Mouse (Mus musculus): ENCODE data around the gene Dock7.

Gene Dock7

GRCm38 (mm10) chr4:99121123-99121755 lies 524 bp upstream of the Dock7 start:
- no peak for DNase-seq

- no peak for DNase-seq
These were observed 1.7 kb downstream of the Dock7 start for GRCm38 (mm10) chr4:99119051-99119450.

DNA sequence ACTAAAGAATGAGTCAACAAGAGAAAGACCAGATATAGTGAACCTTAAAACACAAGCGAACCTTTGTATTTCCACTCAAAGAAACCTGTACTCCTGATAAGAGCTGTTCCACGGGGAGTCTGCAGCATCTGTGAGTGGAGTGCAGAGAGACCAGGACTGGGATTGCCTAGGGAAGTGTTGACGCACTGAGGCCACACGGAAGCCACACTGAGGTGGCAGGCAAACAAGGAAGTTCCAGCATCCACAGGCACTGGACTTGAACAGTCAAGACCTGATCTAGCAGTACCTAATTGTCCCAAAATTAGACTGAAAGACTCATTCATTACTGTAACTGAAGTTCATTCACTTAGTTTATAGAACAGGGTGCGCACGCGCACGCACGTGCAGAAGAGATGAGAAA lies 4.9 kb downstream of the Dock7 start:
- DNase-seq = no peak

DNA sequence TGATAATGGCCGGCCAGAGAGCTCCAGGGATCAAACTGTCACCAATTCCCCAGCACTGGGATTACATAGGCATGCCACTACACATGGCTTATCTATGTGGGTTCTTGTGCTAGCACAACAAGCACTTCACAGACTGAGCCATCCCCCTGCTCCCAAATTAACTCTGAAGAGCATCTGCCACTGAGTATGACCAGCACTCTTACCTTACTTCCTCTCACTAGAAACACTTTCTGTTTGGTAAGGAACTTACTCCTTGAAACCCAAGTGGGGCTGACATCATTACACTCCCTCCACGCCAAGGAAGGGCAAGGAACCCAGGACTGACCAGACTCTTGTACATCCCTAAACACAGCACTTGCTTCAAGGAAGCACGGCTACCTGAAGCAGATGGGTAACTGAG lies 9.0 kb downstream of the Dock7 start:
- no peak for DNase-seq

- DNase-seq = no peak
These were observed 11.9 kb downstream of the Dock7 start for GRCm38 (mm10) chr4:99108817-99109216.

- DNase-seq = no peak
These were observed 17.9 kb downstream of the Dock7 start for GRCm38 (mm10) chr4:99102846-99103245.

DNA sequence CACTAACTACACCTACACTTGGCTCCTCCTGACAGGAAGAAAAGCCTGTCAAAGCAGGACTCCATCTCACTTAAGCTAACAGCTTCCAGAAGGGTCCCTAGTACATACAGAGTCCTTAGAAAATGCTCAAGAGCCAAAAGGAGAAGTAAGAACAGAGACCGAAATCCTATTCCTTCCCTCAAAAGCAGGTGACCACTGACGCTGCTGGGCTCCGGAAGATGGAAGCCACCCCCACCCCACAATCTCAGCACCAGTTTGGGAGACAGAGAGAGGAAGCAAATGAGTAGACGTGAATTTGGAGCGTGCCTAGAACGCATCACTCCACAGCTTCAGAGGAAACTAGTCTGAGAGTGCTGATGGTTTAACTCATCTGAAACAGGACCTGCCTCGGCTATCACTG lies 20.0 kb downstream of the Dock7 start:
- no peak for DNase-seq

DNA sequence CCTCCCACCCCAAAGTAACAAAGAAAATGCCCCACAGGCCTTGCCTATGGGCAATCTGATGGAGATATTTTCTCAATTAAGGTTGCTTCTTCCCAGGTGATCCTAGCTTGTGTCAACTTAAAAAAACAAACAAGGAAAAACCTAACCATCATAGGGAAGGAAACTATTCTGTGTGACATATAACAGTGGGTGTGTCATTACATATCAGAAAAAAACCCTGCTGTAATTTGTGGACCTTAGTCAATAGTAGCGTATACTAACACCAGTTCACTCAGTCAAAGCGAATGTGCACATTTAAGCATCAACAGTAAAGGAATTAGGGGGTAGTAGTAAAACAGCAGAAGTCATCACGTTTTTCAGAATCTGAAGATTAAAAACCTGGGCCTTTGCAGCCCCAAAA lies 28.9 kb downstream of the Dock7 start:
- no peak for DNase-seq

GRCm38 (mm10) chr4:99091151-99091701 lies 29.5 kb downstream of the Dock7 start:
- DNase-seq = no peak

DNA sequence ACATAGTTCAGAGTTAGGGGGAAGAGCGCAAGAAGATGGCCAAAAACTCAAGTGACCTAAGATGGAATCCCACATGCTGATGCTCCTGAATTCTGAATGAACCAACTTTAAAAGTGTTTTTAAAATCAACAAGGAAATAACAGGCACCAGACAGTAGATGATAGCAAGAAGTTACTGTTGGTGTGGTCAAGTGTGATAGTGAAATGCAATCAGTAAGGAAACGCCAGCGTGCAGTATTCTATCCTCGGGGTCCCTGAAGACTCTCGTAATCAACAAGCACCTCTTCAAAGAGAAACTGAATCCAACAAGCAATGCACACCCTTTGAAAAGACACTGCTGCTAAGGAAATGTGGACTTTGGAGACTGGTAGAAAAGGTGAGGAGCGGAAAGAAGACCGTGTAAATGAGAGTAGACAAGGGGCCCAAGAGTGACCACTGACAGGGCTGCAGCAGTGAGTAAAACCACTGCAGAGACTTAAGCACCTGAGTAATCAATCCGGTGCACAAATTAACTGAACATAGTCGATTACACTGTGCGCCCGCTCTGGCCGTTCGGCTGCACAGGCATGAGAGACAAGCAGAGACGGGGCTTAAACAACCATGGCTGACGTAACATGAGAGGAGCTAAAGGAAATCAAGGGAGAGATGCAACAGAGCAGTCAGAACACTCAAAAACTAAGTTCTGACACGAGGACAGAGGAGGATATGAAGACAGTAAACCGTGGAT lies 32.8 kb downstream of the Dock7 start:
- no peak for DNase-seq

- DNase-seq = no peak
These were observed 36.9 kb downstream of the Dock7 start for GRCm38 (mm10) chr4:99083862-99084261.

GRCm38 (mm10) chr4:99081169-99081568 lies 39.5 kb downstream of the Dock7 start:
- DNase-seq = no peak

DNA sequence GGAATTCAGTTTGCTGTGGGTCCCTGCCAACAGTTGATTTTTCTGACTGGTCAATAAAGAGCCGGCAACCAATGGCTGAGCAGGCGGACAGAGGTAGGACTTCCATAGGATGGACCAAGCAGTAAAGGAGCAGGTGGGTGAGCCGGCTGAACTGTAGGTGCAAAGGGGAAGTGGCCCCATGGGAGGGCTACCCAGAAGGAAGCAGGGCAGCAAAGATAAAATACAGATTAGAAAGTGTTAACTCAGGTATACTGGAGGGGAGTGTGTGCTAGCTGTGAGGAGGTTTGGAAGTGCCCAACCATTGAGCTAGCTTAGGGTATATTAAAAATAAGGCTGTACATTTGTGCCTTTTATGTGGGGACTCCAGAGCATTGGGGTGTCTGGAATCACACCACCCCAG lies 42.7 kb downstream of the Dock7 start:
- DNase-seq = no peak

DNA sequence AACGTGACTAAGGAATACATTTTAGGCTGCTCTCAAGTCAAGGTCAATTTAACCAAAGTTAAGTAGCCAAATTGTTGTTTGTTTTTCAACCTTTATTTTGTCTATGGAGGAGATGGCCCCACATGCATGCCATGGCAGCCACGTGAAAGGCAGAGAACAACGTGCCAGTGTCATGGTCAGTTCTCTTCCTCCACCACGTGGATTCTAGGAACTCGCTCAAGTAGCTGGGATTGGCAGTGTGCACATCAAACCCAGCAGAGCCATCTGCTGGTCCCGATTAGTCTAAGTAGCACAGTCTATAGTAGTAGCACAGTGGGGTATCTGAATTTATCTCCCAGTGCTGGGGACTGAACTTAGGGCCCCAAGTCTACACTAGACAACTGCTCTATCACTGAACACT lies 51.9 kb downstream of the Dock7 start:
- no peak for DNase-seq

DNA sequence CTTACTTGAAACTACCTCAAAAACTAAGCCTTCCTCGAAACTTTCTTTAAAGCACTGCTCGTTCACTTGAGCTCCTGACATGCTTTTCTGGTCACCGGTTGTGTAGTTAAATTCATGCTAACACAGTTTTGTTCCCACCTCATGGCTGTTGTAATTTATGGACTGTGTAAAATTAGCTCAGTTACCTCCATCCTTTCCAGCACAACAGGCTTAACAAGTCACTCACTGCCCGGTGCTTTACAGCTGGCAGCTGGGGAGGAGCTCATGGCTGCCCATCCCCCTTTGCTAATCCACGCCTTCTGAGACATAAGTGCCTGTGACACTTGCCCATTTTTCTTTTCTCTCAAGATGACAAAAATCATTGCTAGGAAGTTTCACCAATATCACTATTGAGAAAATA lies 56.2 kb downstream of the Dock7 start:
- DNase-seq = no peak

GRCm38 (mm10) chr4:99048581-99048980 lies 72.1 kb downstream of the Dock7 start:
- DNase-seq = no peak

DNA sequence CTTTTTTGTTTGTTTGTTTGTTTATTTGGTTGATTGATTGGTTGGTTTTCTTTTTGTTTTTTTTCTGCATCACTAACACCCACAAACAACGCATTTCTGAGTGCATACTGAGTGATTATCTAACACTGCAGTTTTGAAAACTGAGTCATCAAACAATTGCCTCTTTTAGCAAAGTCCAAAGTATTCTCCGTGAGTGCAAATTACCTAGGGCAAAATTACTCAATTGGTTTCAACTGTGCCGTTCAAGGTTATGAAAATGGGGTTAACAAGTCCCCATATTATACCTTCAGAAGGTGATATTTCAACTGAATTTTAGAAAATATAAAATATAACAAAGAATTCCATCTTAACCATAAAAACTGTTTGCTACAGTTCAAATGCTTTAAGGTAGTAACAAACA lies 74.2 kb downstream of the Dock7 start:
- no peak for DNase-seq

- DNase-seq = no peak
These were observed 75.9 kb downstream of the Dock7 start for GRCm38 (mm10) chr4:99044854-99045253.

GRCm38 (mm10) chr4:99032921-99033320 lies 87.8 kb downstream of the Dock7 start:
- DNase-seq = peak; percentile 1 to 5

DNA sequence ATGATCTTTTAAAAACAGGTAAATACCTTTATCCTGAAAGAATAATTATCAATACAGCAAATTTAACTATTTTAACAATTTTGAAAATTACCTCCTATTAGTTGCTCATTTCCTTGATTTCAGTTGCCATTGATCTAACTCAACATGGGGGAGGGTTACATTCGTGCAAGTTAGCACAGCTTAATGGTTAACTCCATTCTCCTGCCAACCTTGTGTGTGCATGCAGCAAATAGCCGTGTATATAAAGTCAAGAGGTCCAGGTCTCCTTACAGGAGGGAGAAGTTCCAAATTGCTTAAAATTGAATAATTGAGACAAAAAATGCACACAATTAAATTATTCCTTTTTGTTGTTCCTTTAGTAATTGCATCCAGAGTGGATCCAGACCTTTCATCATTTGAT lies 90.0 kb downstream of the Dock7 start, which contains the start of gene Angptl3:
TSS of gene Angptl3 (plus strand) at position 269 of the 400 bp plus-strand sequence.
- DNase-seq = no peak

- DNase-seq = no peak
These were observed 92.3 kb downstream of the Dock7 start for GRCm38 (mm10) chr4:99028377-99028776.

- no peak for DNase-seq
These were observed 98.5 kb downstream of the Dock7 start for GRCm38 (mm10) chr4:99022221-99022620.

GRCm38 (mm10) chr4:99011039-99011438 lies 109.7 kb downstream of the Dock7 start:
- no peak for DNase-seq

- no peak for DNase-seq
These were observed 114.4 kb downstream of the Dock7 start for GRCm38 (mm10) chr4:99006319-99006718.
